Mouse (Mus musculus) heart, postnatal 0 days (tissue): ENCODE results near the gene Snx1.

Experiments
- CTCF ChIP-seq: IDR thresholded peaks from 2 replicates; pipeline ENCODE4 v1.5.1; 2016; ENCODE audit warnings: antibody characterized with exemption, control low read depth, low read depth
- EP300 ChIP-seq: IDR thresholded peaks from 2 replicates; pipeline ENCODE4 v1.6.1; 2016; ENCODE audit warnings: antibody characterized with exemption, low read depth

- no peak for TF ChIP-seq CTCF
- TF ChIP-seq EP300, result no peak
Observed at GRCm38 (mm10) chr9:66110126-66110525, 16.3 kb downstream of the Snx1 start.
